Mouse (Mus musculus): ENCODE results near the gene Spp1.

The Spp1 gene

DNA sequence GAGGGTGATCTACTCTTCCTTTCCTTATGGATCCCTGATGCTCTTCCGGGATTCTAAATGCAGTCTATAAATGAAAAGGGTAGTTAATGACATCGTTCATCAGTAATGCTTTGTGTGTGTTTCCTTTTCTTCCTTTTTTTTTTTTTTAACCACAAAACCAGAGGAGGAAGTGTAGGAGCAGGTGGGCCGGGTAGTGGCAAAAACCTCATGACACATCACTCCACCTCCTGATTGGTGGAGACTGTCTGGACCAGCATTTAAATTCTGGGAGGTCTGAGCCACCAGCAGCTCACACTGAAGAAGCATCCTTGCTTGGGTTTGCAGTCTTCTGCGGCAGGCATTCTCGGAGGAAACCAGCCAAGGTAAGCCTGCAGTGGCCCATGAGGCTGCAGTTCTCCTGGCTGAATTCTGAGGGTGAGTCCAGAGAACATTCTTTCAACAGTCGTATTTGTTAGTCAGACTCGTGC lies at the start of gene Spp1:
Gene Spp1, plus strand, starts transcription at position 284 of the 467 bp plus-strand sequence.
- no peak for DNase-seq

GRCm38 (mm10) chr5:104385521-104385920 lies 49.4 kb upstream of the Spp1 start:
- DNase-seq: no peak

DNA sequence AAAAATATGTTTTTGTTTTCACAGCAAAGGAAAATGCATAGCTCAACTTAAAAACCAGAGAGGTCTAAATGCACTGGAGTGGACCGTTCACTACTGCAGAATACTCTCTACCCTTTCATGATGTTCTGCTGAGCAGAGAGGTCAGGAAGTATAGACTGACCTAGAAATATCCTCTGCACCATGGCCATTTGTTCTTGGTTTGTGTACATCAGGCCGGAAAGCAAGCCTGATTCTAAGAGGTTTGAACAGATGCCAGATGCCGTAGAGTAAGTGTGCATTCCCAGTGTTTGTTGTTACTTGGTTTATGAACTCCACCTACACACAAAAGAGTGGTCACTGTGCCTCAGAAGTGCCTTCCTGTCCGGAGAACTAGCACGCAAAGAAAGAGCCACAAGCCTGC lies 48.0 kb upstream of the Spp1 start:
- DNase-seq: no peak

DNA sequence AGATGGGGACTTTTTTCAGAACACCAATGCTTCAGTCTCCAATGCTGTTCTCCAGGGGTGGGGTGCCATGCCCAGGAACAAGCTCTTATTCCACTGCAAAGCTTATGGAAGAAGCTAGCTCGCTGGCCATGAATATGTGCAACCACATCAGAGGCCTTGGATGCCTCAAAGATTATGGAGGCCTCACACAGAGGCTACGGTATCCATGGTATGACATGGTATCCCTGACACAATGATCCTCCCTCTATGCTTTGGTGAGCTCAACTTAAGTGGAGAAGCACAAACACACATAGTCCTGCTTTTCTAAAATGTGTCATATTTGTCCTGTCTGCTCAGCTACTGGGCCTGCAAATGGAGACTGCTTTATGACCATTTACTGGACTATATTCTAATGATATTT lies 44.0 kb upstream of the Spp1 start:
- no peak for DNase-seq

- no peak for DNase-seq
These were observed 42.1 kb upstream of the Spp1 start for GRCm38 (mm10) chr5:104392784-104393183.

DNA sequence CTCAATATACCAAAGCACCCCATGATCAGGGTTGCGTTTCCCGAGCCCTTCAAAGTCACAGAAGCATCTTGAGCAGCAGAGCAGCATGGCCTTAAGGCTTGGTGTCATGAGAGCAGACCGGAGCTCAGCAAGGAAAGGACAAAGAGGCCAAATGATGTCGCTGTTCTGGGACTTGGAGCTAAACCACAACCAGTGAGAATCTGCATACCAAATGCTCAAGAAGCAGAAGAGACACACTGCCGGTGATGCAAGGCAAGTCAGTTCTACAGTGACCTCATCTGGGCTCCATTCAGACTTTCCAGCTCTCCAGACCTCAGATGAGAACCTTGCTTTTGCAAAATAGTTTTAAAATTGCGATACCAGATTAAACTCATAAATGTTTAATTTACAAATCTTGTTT lies 38.6 kb upstream of the Spp1 start:
- no peak for DNase-seq

GRCm38 (mm10) chr5:104398001-104398400 lies 36.9 kb upstream of the Spp1 start:
- no peak for DNase-seq

DNA sequence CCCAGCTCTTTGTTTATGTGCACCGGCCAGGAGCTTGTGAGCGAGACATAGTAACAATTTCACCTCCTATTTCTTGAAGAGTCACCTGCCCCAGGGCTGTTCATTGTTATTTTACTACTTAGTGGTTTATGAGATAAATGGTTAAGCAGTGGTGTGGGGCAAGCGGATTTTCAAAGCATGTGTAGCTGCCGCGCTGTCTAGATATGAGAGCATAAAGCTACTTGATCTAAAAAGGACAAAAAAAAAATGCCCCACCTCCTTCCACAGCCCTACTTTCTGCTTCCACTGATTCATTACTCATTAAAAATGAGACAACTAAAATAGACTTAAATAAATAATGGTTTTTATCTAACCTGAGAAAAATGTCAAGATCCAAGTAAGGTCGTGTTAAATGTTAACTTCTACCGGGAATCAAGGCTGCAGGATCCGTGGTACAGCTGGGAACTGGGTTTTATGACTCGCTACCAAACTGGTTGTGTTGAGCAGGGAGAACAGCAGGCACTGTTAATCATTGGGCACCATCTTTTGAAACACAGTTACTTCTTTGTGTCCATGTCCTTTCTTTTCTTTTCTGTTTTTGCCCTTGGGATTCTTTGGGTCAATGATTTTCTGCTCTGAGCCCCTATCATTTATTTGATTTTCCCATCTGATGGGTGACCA lies 35.5 kb upstream of the Spp1 start:
- no peak for DNase-seq

DNA sequence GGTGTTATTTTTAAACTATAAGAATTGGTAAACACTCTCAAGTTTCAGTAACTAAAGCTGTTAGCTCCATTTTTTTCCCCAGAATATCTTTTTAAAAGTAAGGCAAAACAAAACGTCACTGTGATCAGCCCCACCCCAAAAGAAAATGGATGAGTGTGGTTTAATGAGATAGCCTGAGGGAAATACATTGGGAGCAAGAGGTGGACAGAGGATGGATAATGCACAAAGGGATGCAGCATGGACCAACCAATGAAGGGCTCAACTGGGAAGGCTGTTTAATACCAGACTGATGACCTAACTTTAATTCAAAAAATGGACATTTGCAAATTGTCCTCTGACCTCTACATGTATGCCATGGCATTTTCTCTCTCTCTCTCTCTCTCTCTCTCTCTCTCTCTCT lies 34.9 kb upstream of the Spp1 start:
- no peak for DNase-seq

- no peak for DNase-seq
These were observed 32.3 kb upstream of the Spp1 start for GRCm38 (mm10) chr5:104402651-104403050.

GRCm38 (mm10) chr5:104403351-104403750 lies 31.6 kb upstream of the Spp1 start:
- no peak for DNase-seq

- DNase-seq: no peak
These were observed 30.4 kb upstream of the Spp1 start for GRCm38 (mm10) chr5:104404551-104404950.

DNA sequence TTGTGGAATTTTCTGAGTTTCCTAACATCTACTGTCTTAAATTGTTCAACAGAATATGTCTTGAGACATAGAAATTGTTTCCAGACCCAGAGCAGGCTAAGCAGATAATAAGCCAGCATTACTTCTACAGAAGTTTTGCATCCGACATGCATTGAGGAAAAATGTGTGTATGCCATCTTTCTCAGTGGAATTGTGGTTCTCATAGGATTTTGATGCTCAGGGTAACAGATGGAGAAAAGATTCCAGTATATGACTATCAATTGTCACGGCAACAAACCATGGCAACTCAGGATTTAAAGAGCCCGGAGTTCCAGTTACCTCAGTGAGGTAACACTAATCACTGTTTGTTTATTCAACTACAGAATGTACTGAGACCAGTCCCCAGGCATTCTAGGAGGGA lies 29.9 kb upstream of the Spp1 start:
- DNase-seq: no peak

DNA sequence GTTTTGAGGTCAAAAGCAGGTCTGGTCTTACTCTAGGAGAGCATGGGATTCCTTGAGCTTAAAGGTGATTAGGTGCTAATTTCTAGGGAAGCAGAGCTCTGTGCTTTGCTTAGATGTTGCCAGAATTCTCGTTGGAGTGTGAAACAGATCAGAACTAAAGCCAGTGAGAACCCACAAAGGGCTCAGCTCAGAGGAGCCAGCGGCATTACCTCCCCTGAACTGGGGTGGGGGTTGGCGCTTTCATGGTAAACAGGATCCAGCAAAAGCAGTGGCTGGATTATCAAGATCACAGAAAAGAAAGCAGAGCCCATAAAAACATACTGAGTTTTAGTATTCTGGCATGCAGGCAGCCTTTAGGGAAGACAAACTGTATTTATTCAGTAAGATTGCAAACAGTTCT lies 28.2 kb upstream of the Spp1 start:
- DNase-seq: no peak

DNA sequence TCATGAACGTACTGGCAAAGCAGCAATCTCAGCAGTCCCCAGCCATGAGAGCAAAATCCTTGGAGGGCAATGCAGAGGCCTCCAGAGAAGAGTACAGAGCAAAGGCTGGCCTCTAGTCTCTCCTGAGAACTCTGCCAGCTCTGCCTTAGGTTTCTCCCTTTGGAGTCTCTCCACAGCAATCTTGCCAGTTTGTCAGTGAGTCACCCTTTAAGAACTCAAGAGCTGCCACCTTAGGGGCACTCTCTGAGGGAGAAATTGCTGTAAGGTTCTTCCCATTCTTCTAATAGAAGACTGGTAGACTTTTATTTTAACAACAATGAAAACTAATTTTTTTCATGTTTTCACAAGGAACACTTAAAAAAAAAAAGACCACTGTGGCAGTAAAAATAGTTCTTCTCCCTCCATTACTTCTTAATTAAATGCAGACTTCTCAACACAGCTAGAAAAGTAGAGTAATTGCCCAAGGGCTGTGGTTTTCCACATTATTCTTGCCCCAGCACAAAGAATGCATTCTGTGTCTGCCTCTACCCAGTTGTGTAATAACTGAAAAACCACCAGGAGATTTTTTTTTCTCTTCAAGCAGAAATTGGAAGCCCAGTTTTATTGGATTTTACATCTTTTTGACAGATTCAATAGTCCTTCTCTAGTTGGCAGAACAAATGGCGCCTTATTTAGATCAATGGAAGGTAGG lies 27.2 kb upstream of the Spp1 start:
- no peak for DNase-seq

- no peak for DNase-seq
These were observed 26.4 kb upstream of the Spp1 start for GRCm38 (mm10) chr5:104408549-104408948.

- no peak for DNase-seq
These were observed 18.9 kb upstream of the Spp1 start for GRCm38 (mm10) chr5:104415999-104416398.

DNA sequence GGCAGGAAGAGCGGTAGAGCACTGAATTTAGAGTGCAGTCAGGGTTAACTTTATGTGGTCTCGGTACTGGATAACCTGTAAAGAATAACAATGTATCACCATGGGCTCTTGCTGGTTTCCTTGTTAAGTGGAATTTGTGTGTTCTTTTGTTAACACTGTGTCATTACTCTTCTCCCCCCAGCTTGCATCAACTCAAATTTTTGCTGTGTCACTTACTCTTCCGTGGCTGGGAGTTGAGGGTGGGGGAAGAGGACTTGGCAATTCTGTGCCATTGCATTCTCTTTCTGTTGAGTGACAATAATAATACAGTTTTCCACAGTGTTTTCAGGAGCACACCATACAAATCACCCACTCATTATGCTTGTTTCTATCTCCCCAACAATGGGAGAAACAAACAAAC lies 17.9 kb upstream of the Spp1 start:
- no peak for DNase-seq

DNA sequence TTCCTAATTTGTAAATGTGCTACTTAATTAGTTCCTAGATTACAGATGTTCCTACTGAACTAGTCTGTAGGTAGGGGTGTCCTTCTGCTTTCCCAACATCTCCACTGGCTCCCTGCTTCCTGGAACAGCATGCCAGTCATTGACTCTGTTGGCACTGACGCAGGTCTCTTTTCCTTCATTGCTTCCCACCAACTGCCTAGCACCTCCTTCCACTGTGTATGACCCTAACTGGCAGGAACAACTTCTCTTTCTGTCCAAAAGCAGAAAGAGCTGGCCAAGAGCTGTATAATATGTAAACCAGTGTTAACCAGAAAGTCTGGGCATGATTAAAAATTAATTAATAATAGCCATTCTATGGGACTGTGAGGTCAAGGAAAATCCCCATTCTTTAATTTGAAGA lies 17.2 kb upstream of the Spp1 start:
- no peak for DNase-seq

DNA sequence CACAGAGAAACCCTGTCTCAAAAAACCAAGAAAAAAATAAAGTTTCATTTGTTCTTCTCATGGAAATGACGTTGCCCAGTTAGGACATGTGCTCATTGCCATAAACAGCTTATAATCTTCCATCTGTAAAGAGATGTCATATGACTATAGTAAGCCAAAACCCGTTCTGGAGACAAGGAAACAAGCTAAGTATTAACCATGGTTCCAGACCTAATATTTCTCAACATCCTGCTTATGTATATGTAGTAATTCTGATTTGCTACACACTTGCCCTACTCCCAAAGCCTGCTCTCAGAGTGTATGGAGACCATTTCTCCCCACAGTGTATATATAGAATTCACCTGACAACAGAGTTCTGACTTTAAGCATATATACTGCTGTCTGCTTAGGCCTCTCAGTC lies 12.9 kb upstream of the Spp1 start:
- no peak for DNase-seq

DNA sequence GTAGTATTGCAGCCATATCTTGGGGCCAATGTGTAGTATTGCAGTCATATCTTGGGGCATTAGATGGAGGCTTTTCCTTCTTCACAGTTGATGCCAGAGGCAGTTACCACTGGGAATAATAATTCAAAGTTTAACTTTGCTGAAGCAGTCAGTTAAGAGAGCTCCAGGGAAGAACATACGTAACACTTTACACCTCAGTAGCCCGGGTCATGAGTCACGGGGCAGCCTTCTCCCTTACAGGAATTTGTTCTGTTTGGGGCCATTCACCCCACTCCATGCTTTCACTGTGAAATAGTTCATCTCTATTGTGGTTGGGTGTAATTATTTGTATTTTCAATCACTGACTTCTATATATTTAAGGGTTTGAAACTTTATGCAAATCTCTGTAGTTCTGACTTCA lies 11.1 kb upstream of the Spp1 start:
- DNase-seq: no peak

DNA sequence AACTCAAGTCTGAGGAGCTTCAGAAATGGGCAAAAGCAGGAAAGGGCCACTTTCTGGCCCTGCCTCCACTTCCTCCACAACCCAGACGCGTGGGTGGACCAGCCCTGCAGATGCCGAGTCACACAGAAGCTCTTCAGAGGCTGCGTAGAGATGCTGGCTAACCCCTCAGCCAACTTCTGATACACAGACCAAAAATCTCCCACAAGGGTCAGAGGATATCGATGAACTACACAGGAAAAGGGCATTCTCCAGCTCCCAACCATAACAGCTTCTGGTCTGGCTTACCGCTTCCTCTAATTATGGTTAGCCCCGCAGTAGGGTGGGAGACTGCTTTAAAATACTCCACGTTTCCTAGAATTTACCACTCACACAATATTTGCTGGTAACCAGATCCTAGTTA lies 9.0 kb upstream of the Spp1 start:
- no peak for DNase-seq

- no peak for DNase-seq
These were observed 2.0 kb upstream of the Spp1 start for GRCm38 (mm10) chr5:104432886-104433285.

DNA sequence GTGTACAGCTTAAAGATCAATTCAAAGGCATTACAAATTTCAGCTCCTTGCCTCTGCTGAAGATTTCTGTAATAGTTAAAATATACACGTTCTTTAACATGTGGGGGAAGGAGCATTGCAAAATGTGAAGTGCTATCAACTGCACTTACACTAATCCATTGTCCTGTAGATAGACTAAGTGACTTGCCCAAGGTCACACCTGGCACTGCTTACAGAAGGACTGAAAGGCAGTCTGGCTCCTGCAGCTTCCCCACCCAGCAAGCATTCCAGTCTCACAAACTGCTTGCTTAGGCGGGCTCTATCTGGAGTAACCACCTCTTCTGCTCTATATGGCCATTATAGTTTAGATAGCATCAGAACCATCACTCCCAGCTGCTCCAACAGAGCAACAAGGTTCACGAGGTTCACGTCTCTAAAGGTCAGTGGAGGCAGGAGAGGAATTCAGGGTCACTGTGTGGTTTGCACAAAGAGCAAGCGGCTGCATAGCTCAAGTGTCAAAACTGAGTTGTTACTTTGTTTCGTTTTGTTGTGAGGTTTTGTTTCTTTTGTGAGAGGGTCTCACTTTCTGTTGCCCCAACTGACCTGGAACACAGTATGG lies 851 bp upstream of the Spp1 start:
- no peak for DNase-seq

All from cerebellum, adult 9-10 months (tissue).